Mouse (Mus musculus): ENCODE data around the gene Rsph9. TPM values are rescaled to one million over a fixed set of nuclear protein-coding genes. Genes with fewer than 3 reads are reported as not detected.

Gene Rsph9
- polyA plus RNA-seq, 1 experiment from 2014 or later, result 10.4 TPM

- Histone ChIP-seq H3K4me2 (peak overlapping the region; percentile 27; the same call in 1 of the 2 replicates), H3K36me3 (ENCODE audit: insufficient read depth) (no peaks in the 10 kb centered on the region), H3K4me3 (ENCODE audit: low read depth, low read length) (no peak overlapping the region), H3K27ac (ENCODE audit: low read depth) (peak overlapping the region; percentile 61; the same call in 1 of the 2 replicates), H3K9me3 (ENCODE audit: low read depth, low read length) (no peaks in the 10 kb centered on the region), H3K4me1 (ENCODE audit: insufficient read depth) (peaks cover 10% of the 10 kb centered on the region; the same call in 1 of the 2 replicates), H3K27me3 (ENCODE audit: insufficient read depth, low read length) (0 out of 2 replicates have a peak, but pooled peaks cover 3% of the 10 kb centered on the region), H3K9ac (peak overlapping the region; percentile 37; the same call in 1 of the 2 replicates)
- WGBS, result 9% methylated on average over 12 of the region's 12 CpGs
- DNase-seq (peak; percentile 80), ATAC-seq (ENCODE audit: insufficient read depth) (peak; percentile 89)
- TF ChIP-seq CTCF (IDR thresholded peaks at IDR 0.05; ENCODE audit: low read depth), result peak; percentile 5; the same call in 1 of the 2 replicates
Measured at GRCm38 (mm10) chr17:46104487-46104886, 39.5 kb downstream of the Rsph9 start.

- Histone ChIP-seq H3K27me3 (ENCODE audit: insufficient read depth, low read length) (no peaks in the 10 kb centered on the region), H3K9me3 (ENCODE audit: low read depth, low read length) (no peaks in the 10 kb centered on the region), H3K4me1 (ENCODE audit: insufficient read depth) (peaks cover 10% of the 10 kb centered on the region; the same call in 1 of the 2 replicates), H3K4me3 (ENCODE audit: low read depth, low read length) (no peak overlapping the region), H3K4me2 (no peak overlapping the region), H3K9ac (no peak overlapping the region), H3K36me3 (ENCODE audit: insufficient read depth) (no peaks in the 10 kb centered on the region), H3K27ac (ENCODE audit: low read depth) (no peak overlapping the region)
- DNase-seq (peak; percentile 24), ATAC-seq (ENCODE audit: insufficient read depth) (no peak)
- 57% methylated on average over 8 of the region's 8 CpGs for WGBS
- peak; percentile 31 for TF ChIP-seq CTCF (IDR thresholded peaks at IDR 0.05; ENCODE audit: low read depth)
Measured at GRCm38 (mm10) chr17:46102608-46103159, 41.3 kb downstream of the Rsph9 start.

- Histone ChIP-seq H3K4me2 (no peak overlapping the region), H3K4me3 (ENCODE audit: low read depth, low read length) (no peak overlapping the region), H3K4me1 (ENCODE audit: insufficient read depth) (peaks cover 10% of the 10 kb centered on the region; the same call in 1 of the 2 replicates), H3K27ac (ENCODE audit: low read depth) (no peak overlapping the region), H3K9me3 (ENCODE audit: low read depth, low read length) (no peaks in the 10 kb centered on the region), H3K36me3 (ENCODE audit: insufficient read depth) (no peaks in the 10 kb centered on the region), H3K9ac (no peak overlapping the region), H3K27me3 (ENCODE audit: insufficient read depth, low read length) (no peaks in the 10 kb centered on the region)
- DNase-seq, result peak; percentile 13
- WGBS, result 57% methylated on average over 9 of the region's 9 CpGs
- ATAC-seq (ENCODE audit: insufficient read depth), result no peak
- no peak for TF ChIP-seq CTCF (IDR thresholded peaks at IDR 0.05; ENCODE audit: low read depth)
Measured at GRCm38 (mm10) chr17:46101906-46102305, 42.1 kb downstream of the Rsph9 start.

- Histone ChIP-seq H3K36me3 (ENCODE audit: insufficient read depth) (no peaks in the 10 kb centered on the region), H3K27me3 (ENCODE audit: insufficient read depth, low read length) (no peaks in the 10 kb centered on the region)
- TF ChIP-seq CTCF (IDR thresholded peaks at IDR 0.05; ENCODE audit: low read depth), result no peak
Measured at GRCm38 (mm10) chr17:46098525-46098924, 45.5 kb downstream of the Rsph9 start.

GRCm38 (mm10) chr17:46091899-46092298 is 52.1 kb downstream of the Rsph9 start:
- Histone ChIP-seq H3K9ac (no peak overlapping the region), H3K36me3 (ENCODE audit: insufficient read depth) (no peaks in the 10 kb centered on the region), H3K4me2 (no peak overlapping the region), H3K4me1 (ENCODE audit: insufficient read depth) (peaks cover under 1% of the 10 kb centered on the region; the same call in 1 of the 2 replicates), H3K9me3 (ENCODE audit: low read depth, low read length) (no peaks in the 10 kb centered on the region), H3K4me3 (ENCODE audit: low read depth, low read length) (no peak overlapping the region), H3K27ac (ENCODE audit: low read depth) (no peak overlapping the region), H3K27me3 (ENCODE audit: insufficient read depth, low read length) (no peaks in the 10 kb centered on the region)
- no peak for ATAC-seq (ENCODE audit: insufficient read depth)
- no peak for DNase-seq
- 60% methylated on average over 14 of the region's 14 CpGs for WGBS
- TF ChIP-seq CTCF (IDR thresholded peaks at IDR 0.05; ENCODE audit: low read depth), result no peak

More at GRCm38 (mm10) chr17:46098525-46098924, 45.5 kb downstream of the Rsph9 start:
- ATAC-seq (ENCODE audit: insufficient read depth) (peak; percentile 42; the same call in 1 of the 2 replicates), DNase-seq (no peak)
- Histone ChIP-seq H3K9ac (no peak overlapping the region), H3K9me3 (ENCODE audit: low read depth, low read length) (no peaks in the 10 kb centered on the region), H3K4me1 (ENCODE audit: insufficient read depth) (no peaks in the 10 kb centered on the region), H3K4me3 (ENCODE audit: low read depth, low read length) (no peak overlapping the region), H3K4me2 (no peak overlapping the region), H3K27ac (ENCODE audit: low read depth) (no peak overlapping the region)
- 31% methylated on average over 8 of the region's 8 CpGs for WGBS

GRCm38 (mm10) chr17:46091351-46091750 is 52.7 kb downstream of the Rsph9 start:
- no peak overlapping the region for H3K27ac ChIP-seq (ENCODE audit: low read depth)
- ATAC-seq (ENCODE audit: insufficient read depth) (no peak), DNase-seq (no peak)
- H3K9ac ChIP-seq, result no peak overlapping the region
- H3K4me2 ChIP-seq, result no peak overlapping the region
- 66% methylated on average over 1 of the region's 1 CpGs for WGBS
- H3K4me1 ChIP-seq (ENCODE audit: insufficient read depth), result peaks cover 6% of the 10 kb centered on the region
- TF ChIP-seq CTCF (IDR thresholded peaks at IDR 0.05; ENCODE audit: low read depth), result no peak
- H3K4me3 ChIP-seq (ENCODE audit: low read depth, low read length), result no peak overlapping the region
- H3K36me3 ChIP-seq (ENCODE audit: insufficient read depth), result no peaks in the 10 kb centered on the region
- no peaks in the 10 kb centered on the region for H3K27me3 ChIP-seq (ENCODE audit: insufficient read depth, low read length)
- no peaks in the 10 kb centered on the region for H3K9me3 ChIP-seq (ENCODE audit: low read depth, low read length)

- no peaks in the 10 kb centered on the region for H3K9me3 ChIP-seq (ENCODE audit: low read depth, low read length)
- ATAC-seq (ENCODE audit: insufficient read depth) (no peak), DNase-seq (peak; percentile 69)
- TF ChIP-seq CTCF (IDR thresholded peaks at IDR 0.05; ENCODE audit: low read depth), result peak; percentile 50
- no peak overlapping the region for H3K9ac ChIP-seq
- WGBS, result 32% methylated on average over 17 of the region's 17 CpGs
- H3K4me3 ChIP-seq (ENCODE audit: low read depth, low read length), result no peak overlapping the region
- peak overlapping the region; percentile 26; the same call in 1 of the 2 replicates for H3K27ac ChIP-seq (ENCODE audit: low read depth)
- H3K4me1 ChIP-seq (ENCODE audit: insufficient read depth), result peaks cover 33% of the 10 kb centered on the region
- no peaks in the 10 kb centered on the region for H3K36me3 ChIP-seq (ENCODE audit: insufficient read depth)
- no peak overlapping the region for H3K4me2 ChIP-seq
- no peaks in the 10 kb centered on the region for H3K27me3 ChIP-seq (ENCODE audit: insufficient read depth, low read length)
Measured at GRCm38 (mm10) chr17:46086341-46086870, 57.6 kb downstream of the Rsph9 start.

All from lung, embryonic 14.5 days (tissue).